Mouse (Mus musculus) megakaryocyte, embryonic 14.5 days (primary cell): Measurements from ENCODE around the gene Myl7.

Source experiments
- FLI1 ChIP-seq: IDR thresholded peaks from 2 replicates; pipeline ENCODE4 v1.6.1; 2012; ENCODE audit warnings: low read length, inconsistent platforms, mixed read lengths
- GATA1 ChIP-seq: IDR thresholded peaks from 3 replicates; pipeline ENCODE4 v1.6.1; 2012; ENCODE audit warnings: mixed read lengths, low read length, inconsistent platforms, borderline replicate concordance

GRCm38 (mm10) chr11:5912635-5913034, 14.1 kb upstream of the Myl7 start:
- no peak for TF ChIP-seq GATA1
- TF ChIP-seq FLI1: no peak
